Mouse (Mus musculus) hindbrain, postnatal 0 days (tissue): ENCODE data around the gene Cd27. TPM values are rescaled to one million over a fixed set of nuclear protein-coding genes. Genes with fewer than 3 reads are reported as not detected.
"Not testable (repeated sequence)": the region's sequence is repeated elsewhere in the genome, so short reads cannot be mapped to it uniquely, and the experiment has no call there.

Source experiments
- ATAC-seq: fragments of 200-750 bp; cut with Nextera tagmentation; 2 replicates; pipeline ENCODE4 v1.8.0; 2017; ENCODE audit warnings: mild to moderate bottlenecking, moderate TSS enrichment, moderate library complexity
- DNase-seq: peaks from one replicate; pipeline ENCODE4 v3.0.0-alpha.2; 2015; ENCODE audit warnings: low spot score
- H3K27ac ChIP-seq: fragments of 300-500 bp; sonication (generic); 2 replicates; pipeline ENCODE4 v1.5.1; 2014; ENCODE audit warnings: mild to moderate bottlenecking
- H3K27me3 ChIP-seq: fragments of 300-500 bp; sonication (generic); 2 replicates; pipeline ENCODE4 v1.6.1; 2014; ENCODE audit warnings: low read length, mixed read lengths; ENCODE audit not compliant: insufficient read depth
- H3K36me3 ChIP-seq: fragments of 300-500 bp; sonication (generic); 2 replicates; pipeline ENCODE4 v1.6.1; 2014; ENCODE audit warnings: low read length, mixed read lengths; ENCODE audit not compliant: insufficient read depth
- H3K4me1 ChIP-seq: fragments of 300-500 bp; sonication (generic); 2 replicates; pipeline ENCODE4 v1.6.1; 2014; ENCODE audit warnings: antibody characterized with exemption, low read length, mixed read lengths; ENCODE audit not compliant: insufficient read depth
- H3K4me2 ChIP-seq: fragments of 300-500 bp; sonication (generic); 2 replicates; pipeline ENCODE4 v1.6.1; 2014; ENCODE audit warnings: low read depth, mild to moderate bottlenecking, low read length, moderate library complexity, mixed read lengths
- H3K4me3 ChIP-seq: fragments of 300-500 bp; sonication (generic); 2 replicates; pipeline ENCODE4 v1.5.1; 2014; ENCODE audit warnings: low read length
- H3K9ac ChIP-seq: fragments of 300-500 bp; sonication (generic); replicated peaks from 2 replicates; pipeline ENCODE4 v1.6.1; 2014; ENCODE audit warnings: mild to moderate bottlenecking, low read length, moderate library complexity, mixed read lengths
- H3K9me3 ChIP-seq: fragments of 300-500 bp; sonication (generic); 2 replicates; pipeline ENCODE4 v1.6.1; 2016; ENCODE audit warnings: low read length, mixed read lengths
- CTCF ChIP-seq: IDR thresholded peaks from 2 replicates; pipeline ENCODE4 v1.5.1; 2016; ENCODE audit warnings: antibody characterized with exemption, control low read depth, low read depth
- WGBS: fragments of 180-500 bp; shearing (Covaris S2); extraction: QIAGEN DNeasy Blood & Tissue Kit; methylation state at CpG from one replicate; pipeline ENCODE4 v1.1.7; 2014; 5-methylcytosine and 5-hydroxymethylcytosine counted together
- polyA plus RNA-seq: library from polyadenylated mRNA; unstranded; fragments of >200 nt; fragmentation: Nextera tagmentation; extraction: Ambion mirVana; gene quantifications from 2 replicates; pipeline ENCODE4 v1.2.1, GENCODE M21; 2015
- total RNA-seq: library from RNA; depleted of rRNA; stranded (reverse); fragments of >200 nt; gene quantifications from 2 replicates; pipeline ENCODE4 v1.2.3, GENCODE M21; 2014; rRNA removed

The Cd27 gene
- total RNA-seq (0.79 TPM in 1 of 2 replicates, not detected in the other), polyA plus RNA-seq (0.29 and 0.71 TPM in 2 replicates)

- no peak within 1 kb of the TSS for H3K4me3 ChIP-seq
- H3K36me3 ChIP-seq = no peaks in the 10 kb centered on the region
- H3K9ac ChIP-seq = no peak within 1 kb of the TSS
- no peaks in the 10 kb centered on the region for H3K9me3 ChIP-seq
- ATAC-seq (no peak), DNase-seq (no peak)
- peaks cover 8% of the 10 kb centered on the region; the same call in 1 of the 2 replicates for H3K4me1 ChIP-seq
- H3K4me2 ChIP-seq = no peak within 1 kb of the TSS
- 20% methylated on average over 6 of the region's 6 CpGs for WGBS
- no peak for TF ChIP-seq CTCF
- no peaks in the 10 kb centered on the region for H3K27me3 ChIP-seq
- H3K27ac ChIP-seq = no peak within 1 kb of the TSS
These were observed at the start of gene Cd27 for GRCm38 (mm10) chr6:125236782-125237181. Cd27 (minus strand) TSS chr6:125237010.

- 96% methylated on average over 22 of the region's 22 CpGs for WGBS
- no peak for DNase-seq
- Histone ChIP-seq H3K9me3 (no peaks in the 10 kb centered on the region), H3K4me1 (no peaks in the 10 kb centered on the region), H3K27ac (no peak within 1 kb of the TSS), H3K4me3 (no peak within 1 kb of the TSS), H3K36me3 (no peaks in the 10 kb centered on the region), H3K9ac (no peak within 1 kb of the TSS), H3K4me2 (no peak within 1 kb of the TSS), H3K27me3 (no peaks in the 10 kb centered on the region)
- no peak for TF ChIP-seq CTCF
- ATAC-seq = no peak
These were observed 49.1 kb upstream of the Cd27 start, which contains the start of gene Tuba3a for GRCm38 (mm10) chr6:125285890-125286289. Tuba3a (minus strand) TSS chr6:125286042.

- no peak for TF ChIP-seq CTCF
- 89% methylated on average over 7 of the region's 7 CpGs for WGBS
- ATAC-seq (no peak), DNase-seq (no peak)
- no peaks in the 10 kb centered on the region for H3K9me3 ChIP-seq
- no peaks in the 10 kb centered on the region for H3K36me3 ChIP-seq
- no peak overlapping the region for H3K9ac ChIP-seq
- no peaks in the 10 kb centered on the region for H3K4me1 ChIP-seq
- H3K27me3 ChIP-seq = no peaks in the 10 kb centered on the region
- H3K27ac ChIP-seq = no peak overlapping the region
- no peak overlapping the region for H3K4me2 ChIP-seq
- H3K4me3 ChIP-seq = no peak overlapping the region
These were observed 47.9 kb upstream of the Cd27 start for GRCm38 (mm10) chr6:125284751-125285150.

DNA sequence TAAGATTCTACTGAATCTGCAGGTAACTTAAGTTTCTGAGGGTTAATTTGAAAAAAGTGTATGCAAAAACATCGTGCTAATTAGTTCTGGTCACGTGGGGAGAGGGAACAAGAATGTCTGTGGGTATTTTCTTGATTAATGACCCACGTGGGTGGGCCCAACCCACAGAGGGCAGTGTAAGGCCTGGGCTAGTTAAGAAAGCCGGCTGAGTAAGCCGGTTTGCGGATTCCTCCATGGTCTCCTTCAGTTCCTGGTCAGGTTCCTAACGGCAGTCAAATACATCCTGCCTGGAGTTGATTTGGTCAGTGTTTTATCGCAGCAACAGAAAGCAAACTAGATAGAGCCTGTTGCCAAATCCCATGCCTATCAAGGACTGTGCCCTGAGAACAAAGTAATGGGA, 47.4 kb upstream of the Cd27 start:
- Histone ChIP-seq H3K9ac (no peak overlapping the region), H3K4me1 (no peaks in the 10 kb centered on the region), H3K27me3 (no peaks in the 10 kb centered on the region), H3K4me2 (no peak overlapping the region), H3K27ac (no peak overlapping the region), H3K4me3 (no peak overlapping the region), H3K9me3 (no peaks in the 10 kb centered on the region), H3K36me3 (no peaks in the 10 kb centered on the region)
- peak; percentile 7 for DNase-seq
- TF ChIP-seq CTCF = no peak
- 47% methylated on average over 8 of the region's 8 CpGs for WGBS
- ATAC-seq = no peak

DNA sequence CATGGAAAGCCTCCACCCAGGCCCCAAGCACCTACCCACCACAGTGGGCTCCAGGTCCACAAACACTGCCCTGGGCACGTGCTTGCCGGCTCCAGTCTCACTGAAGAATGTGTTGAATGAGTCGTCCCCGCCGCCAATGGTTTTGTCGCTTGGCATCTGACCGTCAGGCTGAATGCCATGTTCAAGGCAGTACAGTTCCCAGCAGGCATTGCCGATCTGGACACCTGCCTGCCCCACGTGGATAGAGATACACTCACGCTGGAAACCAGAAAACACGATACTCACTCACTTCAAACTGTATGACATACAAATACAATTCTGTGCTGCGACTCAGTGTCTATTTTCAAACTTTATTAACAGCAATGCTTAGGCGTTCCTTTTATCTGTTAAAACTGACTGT, 45.9 kb upstream of the Cd27 start:
- not testable (repeated sequence) for H3K9me3 ChIP-seq, ATAC-seq, H3K4me1 ChIP-seq, H3K27me3 ChIP-seq, H3K36me3 ChIP-seq, DNase-seq, H3K27ac ChIP-seq, H3K4me3 ChIP-seq, H3K4me2 ChIP-seq, H3K9ac ChIP-seq
- 88% methylated on average over 13 of the region's 13 CpGs for WGBS

- Histone ChIP-seq H3K36me3 (no peaks in the 10 kb centered on the region), H3K9ac (no peak overlapping the region), H3K27ac (no peak overlapping the region), H3K9me3 (no peaks in the 10 kb centered on the region), H3K4me1 (no peaks in the 10 kb centered on the region), H3K4me2 (no peak overlapping the region), H3K27me3 (no peaks in the 10 kb centered on the region), H3K4me3 (no peak overlapping the region)
- TF ChIP-seq CTCF = no peak
- no peak for ATAC-seq
- 56% methylated on average over 8 of the region's 8 CpGs for WGBS
- no peak for DNase-seq
These were observed 42.9 kb upstream of the Cd27 start for GRCm38 (mm10) chr6:125279729-125280128.

- ATAC-seq (0 out of 2 replicates have a peak, but pooled peaks have one; percentile 38), DNase-seq (peak; percentile 74)
- no peak overlapping the region for H3K4me2 ChIP-seq
- no peaks in the 10 kb centered on the region for H3K4me1 ChIP-seq
- WGBS = 58% methylated on average over 15 of the region's 15 CpGs
- no peaks in the 10 kb centered on the region for H3K9me3 ChIP-seq
- TF ChIP-seq CTCF = peak; percentile 68
- no peak overlapping the region for H3K27ac ChIP-seq
- H3K9ac ChIP-seq = no peak overlapping the region
- H3K27me3 ChIP-seq = no peaks in the 10 kb centered on the region
- H3K36me3 ChIP-seq = no peaks in the 10 kb centered on the region
- no peak overlapping the region for H3K4me3 ChIP-seq
These were observed 38.2 kb upstream of the Cd27 start for GRCm38 (mm10) chr6:125274841-125275563.
